Mouse (Mus musculus) midbrain, embryonic 14.5 days (tissue): ENCODE results near the gene Arhgef16. TPM values are rescaled to one million over a fixed set of nuclear protein-coding genes. Genes with fewer than 3 reads are reported as not detected.

ENCODE experiments used
- ATAC-seq: fragments of 200-750 bp; cut with Nextera tagmentation; 2 replicates; pipeline ENCODE4 v1.8.0; 2017; ENCODE audit warnings: moderate number of reproducible peaks, moderate library complexity; ENCODE audit not compliant: low FRiP score, low TSS enrichment
- DNase-seq: peaks from one replicate; pipeline ENCODE4 v3.0.0-alpha.2; 2015
- H3K27ac ChIP-seq: fragments of 300-500 bp; sonication (generic); replicated peaks from 2 replicates; pipeline ENCODE4 v1.5.1; 2014; ENCODE audit warnings: mild to moderate bottlenecking, low read depth, low read length, moderate library complexity
- H3K27me3 ChIP-seq: fragments of 300-500 bp; sonication (generic); 2 replicates; pipeline ENCODE4 v1.6.1; 2014; ENCODE audit warnings: low read length, control low read depth, mixed read lengths; ENCODE audit not compliant: control insufficient read depth, insufficient read depth
- H3K36me3 ChIP-seq: fragments of 300-500 bp; sonication (generic); 2 replicates; pipeline ENCODE4 v1.6.1; 2014; ENCODE audit warnings: low read length, control low read depth; ENCODE audit not compliant: control insufficient read depth, insufficient read depth
- H3K4me1 ChIP-seq: fragments of 300-500 bp; sonication (generic); 2 replicates; pipeline ENCODE4 v1.6.1; 2014; ENCODE audit warnings: mild to moderate bottlenecking, antibody characterized with exemption, low read length, control low read depth; ENCODE audit not compliant: control insufficient read depth, insufficient read depth
- H3K4me2 ChIP-seq: fragments of 300-500 bp; sonication (generic); 2 replicates; pipeline ENCODE4 v1.6.1; 2014; ENCODE audit warnings: mild to moderate bottlenecking, low read length, moderate library complexity
- H3K4me3 ChIP-seq: fragments of 300-500 bp; sonication (generic); replicated peaks from 2 replicates; pipeline ENCODE4 v1.5.1; 2014; ENCODE audit warnings: low read depth, low read length
- H3K9ac ChIP-seq: fragments of 300-500 bp; sonication (generic); replicated peaks from 2 replicates; pipeline ENCODE4 v1.6.1; 2014; ENCODE audit warnings: mild to moderate bottlenecking, low read length, moderate library complexity
- H3K9me3 ChIP-seq: fragments of 300-500 bp; sonication (generic); 2 replicates; pipeline ENCODE4 v1.6.1; 2016; ENCODE audit warnings: low read length, control low read depth, mixed read lengths; ENCODE audit not compliant: control insufficient read depth
- WGBS: fragments of 180-500 bp; shearing (Covaris S2); extraction: QIAGEN DNeasy Blood & Tissue Kit; methylation state at CpG from one replicate; pipeline ENCODE4 v1.1.7; 2014; 5-methylcytosine and 5-hydroxymethylcytosine counted together
- polyA plus RNA-seq: library from polyadenylated mRNA; unstranded; fragments of >200 nt; fragmentation: Nextera tagmentation; extraction: Ambion mirVana; gene quantifications from 2 replicates; pipeline ENCODE4 v1.2.1, GENCODE M21; 2014

Arhgef16 gene
- polyA plus RNA-seq, 1 experiment from 2014 or later, result 0.74 TPM

DNA sequence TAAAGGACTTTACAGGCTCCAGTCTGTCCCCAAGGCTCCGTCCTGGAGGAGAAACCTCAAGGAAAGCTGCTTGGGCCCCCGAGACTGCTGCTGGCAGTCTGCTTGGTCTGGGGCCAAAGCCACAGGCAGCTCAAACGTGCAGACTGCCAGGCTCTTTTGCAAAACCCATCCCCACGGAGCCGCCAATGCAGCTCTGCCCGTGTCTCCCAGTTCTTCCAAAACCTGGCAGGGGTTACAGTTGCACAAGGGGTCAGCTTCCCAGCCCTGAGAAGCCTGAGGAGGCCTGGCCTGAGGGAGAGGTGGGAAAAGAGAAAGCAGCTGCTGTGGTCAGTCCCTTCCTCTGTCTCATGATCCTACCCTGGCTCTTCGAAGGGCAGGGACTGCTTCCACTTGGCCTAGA lies 56.1 kb downstream of the Arhgef16 start:
- Histone ChIP-seq H3K9ac (no peak overlapping the region), H3K27ac (no peak overlapping the region), H3K9me3 (no peaks in the 10 kb centered on the region), H3K4me2 (no peak overlapping the region), H3K27me3 (no peaks in the 10 kb centered on the region), H3K4me3 (no peak overlapping the region), H3K4me1 (no peaks in the 10 kb centered on the region), H3K36me3 (no peaks in the 10 kb centered on the region)
- no peak for ATAC-seq
- DNase-seq, result no peak
- WGBS, result 80% methylated on average over 7 of the region's 7 CpGs

DNA sequence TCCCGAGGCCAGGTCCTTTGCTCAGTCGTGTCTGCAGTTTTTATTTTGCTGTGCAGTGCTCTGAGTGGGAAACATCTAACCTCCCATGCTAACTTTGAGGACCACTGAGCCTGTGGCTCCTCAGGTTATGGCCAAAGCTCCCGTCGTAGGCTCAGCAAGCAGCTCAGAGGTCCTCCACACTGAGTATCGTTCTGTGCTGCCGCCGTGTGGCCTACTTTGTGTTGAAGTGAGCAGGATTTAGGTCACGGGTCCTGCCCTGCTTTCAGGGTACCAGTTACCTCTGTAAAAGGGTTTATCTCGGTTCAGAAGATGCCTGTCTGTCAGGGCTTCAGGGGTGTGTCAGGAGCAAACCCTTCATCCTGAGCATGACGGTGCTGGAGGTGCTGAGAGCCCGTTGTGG lies 60.9 kb downstream of the Arhgef16 start:
- Histone ChIP-seq H3K27ac (no peak overlapping the region), H3K9ac (no peak overlapping the region), H3K9me3 (no peaks in the 10 kb centered on the region), H3K4me2 (no peak overlapping the region), H3K27me3 (no peaks in the 10 kb centered on the region), H3K36me3 (no peaks in the 10 kb centered on the region), H3K4me3 (no peak overlapping the region), H3K4me1 (peaks cover 11% of the 10 kb centered on the region)
- no peak for DNase-seq
- ATAC-seq, result no peak
- 57% methylated on average over 11 of the region's 11 CpGs for WGBS

DNA sequence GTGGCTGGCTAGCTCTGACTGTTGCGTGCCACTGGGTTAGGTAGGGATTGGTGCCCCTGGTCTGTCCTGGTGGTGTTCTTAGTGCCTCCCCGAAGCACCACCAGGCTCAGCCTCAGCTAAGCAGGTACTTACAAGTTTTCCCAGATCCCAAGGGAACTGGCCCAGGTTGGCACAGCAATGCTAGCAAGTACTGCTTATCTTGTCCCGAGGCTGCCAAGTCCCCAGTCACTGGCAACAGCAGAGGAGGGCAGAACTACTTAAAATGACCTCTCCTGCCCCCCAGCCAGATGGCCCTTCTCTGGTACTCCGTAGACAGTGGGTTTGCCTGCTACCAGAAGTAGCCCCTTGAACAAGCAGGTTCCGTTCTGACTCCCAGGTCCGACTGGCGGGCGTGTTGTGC lies 62.3 kb downstream of the Arhgef16 start:
- H3K36me3 ChIP-seq, result no peaks in the 10 kb centered on the region
- no peaks in the 10 kb centered on the region for H3K27me3 ChIP-seq
- no peak overlapping the region for H3K4me2 ChIP-seq
- H3K9ac ChIP-seq, result no peak overlapping the region
- DNase-seq (no peak), ATAC-seq (no peak)
- no peak overlapping the region for H3K27ac ChIP-seq
- H3K4me1 ChIP-seq, result peaks cover 11% of the 10 kb centered on the region
- 88% methylated on average over 8 of the region's 8 CpGs for WGBS
- H3K9me3 ChIP-seq, result no peaks in the 10 kb centered on the region
- H3K4me3 ChIP-seq, result no peak overlapping the region

DNA sequence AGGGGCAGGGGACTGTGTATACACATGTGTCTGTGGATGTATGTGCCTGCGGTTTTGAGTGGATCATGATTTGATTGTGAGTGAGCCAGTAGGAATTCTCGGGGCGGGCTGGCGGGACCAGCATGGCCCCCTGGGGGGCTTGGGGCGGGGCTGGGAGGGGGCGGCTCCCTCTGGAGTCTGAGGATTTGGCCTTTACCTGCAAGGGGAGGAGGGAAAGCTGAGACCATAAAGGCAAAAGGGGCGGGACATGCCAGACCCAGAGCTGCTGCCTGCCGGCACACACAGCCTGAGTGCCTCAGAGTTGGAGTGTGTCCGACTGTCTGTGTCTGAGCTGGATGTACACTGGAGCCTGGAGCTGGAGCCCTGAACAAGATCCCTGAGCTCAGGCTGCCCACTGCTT lies 64.2 kb downstream of the Arhgef16 start:
- no peaks in the 10 kb centered on the region for H3K36me3 ChIP-seq
- 3% methylated on average over 9 of the region's 9 CpGs for WGBS
- no peaks in the 10 kb centered on the region for H3K9me3 ChIP-seq
- H3K4me1 ChIP-seq, result peaks cover 11% of the 10 kb centered on the region
- 0 out of 2 replicates have a peak overlapping the region, but pooled peaks have one; percentile 1 for H3K4me3 ChIP-seq
- DNase-seq (peak; percentile 45), ATAC-seq (peak; percentile 46; the same call in 1 of the 2 replicates)
- H3K9ac ChIP-seq, result no peak overlapping the region; the same call in 1 of the 2 replicates
- no peaks in the 10 kb centered on the region for H3K27me3 ChIP-seq
- peak overlapping the region; percentile 40 for H3K4me2 ChIP-seq
- no peak overlapping the region for H3K27ac ChIP-seq

DNA sequence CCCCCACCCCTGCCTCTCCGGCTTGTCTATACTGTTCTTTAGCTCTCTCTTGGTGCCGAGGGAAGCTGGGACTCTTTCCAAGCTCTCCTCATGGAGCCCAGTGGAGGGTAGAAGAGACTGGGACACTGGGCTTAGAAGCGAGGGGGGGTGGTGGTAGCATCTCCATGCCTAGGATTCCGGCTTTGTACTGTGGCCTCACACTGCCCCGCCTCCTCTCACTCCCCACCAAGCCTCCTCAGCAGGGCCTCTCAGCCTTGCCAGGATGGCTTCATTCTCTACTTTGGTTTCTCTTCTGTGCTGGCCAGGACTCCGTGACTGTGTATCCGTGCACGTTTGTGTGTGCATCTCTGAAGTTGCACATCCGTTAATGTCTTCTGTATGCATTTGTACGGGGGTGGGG lies 64.6 kb downstream of the Arhgef16 start:
- H3K4me3 ChIP-seq, result no peak overlapping the region
- ATAC-seq (0 out of 2 replicates have a peak, but pooled peaks have one; percentile 27), DNase-seq (peak; percentile 51)

DNA sequence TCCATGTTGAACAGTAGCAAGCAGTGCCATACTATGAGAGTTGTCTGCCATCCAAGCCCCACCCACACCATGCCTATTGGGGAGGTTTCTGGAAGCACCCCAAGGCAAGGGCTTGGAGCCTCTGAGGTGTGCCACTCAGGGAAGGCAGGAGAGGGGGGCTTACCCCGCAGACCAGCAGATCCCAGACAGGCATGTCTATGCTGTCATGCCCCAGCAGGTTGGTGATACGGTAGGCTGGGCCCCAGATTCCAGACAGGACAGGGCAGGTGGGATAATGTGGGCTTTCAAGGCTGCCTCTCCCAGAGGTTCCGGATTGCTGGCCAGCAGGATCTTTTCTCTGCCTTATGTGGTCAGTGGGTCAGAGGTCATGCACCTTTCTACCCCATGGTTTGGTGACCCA lies 65.5 kb downstream of the Arhgef16 start:
- ATAC-seq (no peak), DNase-seq (no peak)
- H3K4me3 ChIP-seq, result no peak overlapping the region
- no peaks in the 10 kb centered on the region for H3K27me3 ChIP-seq
- no peak overlapping the region for H3K9ac ChIP-seq
- H3K36me3 ChIP-seq, result no peaks in the 10 kb centered on the region
- WGBS, result 44% methylated on average over 3 of the region's 3 CpGs
- H3K27ac ChIP-seq, result no peak overlapping the region
- no peaks in the 10 kb centered on the region for H3K9me3 ChIP-seq
- H3K4me2 ChIP-seq, result no peak overlapping the region
- H3K4me1 ChIP-seq, result peaks cover 11% of the 10 kb centered on the region

More for the DNA sequence above, 64.6 kb downstream of the Arhgef16 start:
- Histone ChIP-seq H3K36me3 (no peaks in the 10 kb centered on the region), H3K4me1 (peaks cover 11% of the 10 kb centered on the region), H3K27ac (no peak overlapping the region), H3K9me3 (no peaks in the 10 kb centered on the region), H3K4me2 (peak overlapping the region; percentile 40), H3K27me3 (no peaks in the 10 kb centered on the region), H3K9ac (no peak overlapping the region; the same call in 1 of the 2 replicates)
- 4% methylated on average over 10 of the region's 10 CpGs for WGBS

GRCm38 (mm10) chr4:154232295-154232694 lies 69.2 kb downstream of the Arhgef16 start:
- Histone ChIP-seq H3K36me3 (no peaks in the 10 kb centered on the region), H3K9ac (no peak overlapping the region), H3K9me3 (no peaks in the 10 kb centered on the region), H3K4me2 (no peak overlapping the region), H3K27ac (no peak overlapping the region), H3K27me3 (no peaks in the 10 kb centered on the region), H3K4me1 (peaks cover 8% of the 10 kb centered on the region), H3K4me3 (no peak overlapping the region)
- DNase-seq (no peak), ATAC-seq (no peak)
- WGBS, result 82% methylated on average over 4 of the region's 4 CpGs

DNA sequence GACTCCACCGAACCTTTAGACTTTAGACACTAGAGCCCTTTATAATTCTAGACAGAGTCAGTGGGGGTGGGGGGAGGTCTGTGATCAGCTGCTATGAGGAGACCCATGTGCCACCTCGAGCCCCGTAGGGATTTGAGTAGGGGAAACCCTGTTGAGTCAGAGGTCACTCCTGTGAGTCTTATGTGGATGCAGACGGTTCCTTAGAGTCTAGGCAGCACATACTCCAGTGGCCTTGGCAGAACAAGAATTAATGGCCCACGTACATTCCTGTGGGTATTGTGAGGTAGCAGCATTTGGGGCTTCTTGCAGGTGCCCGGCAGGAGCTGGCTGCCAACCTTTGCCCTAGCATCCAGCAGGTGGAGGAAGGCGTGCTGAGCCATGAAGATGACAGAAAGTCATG lies 70.1 kb downstream of the Arhgef16 start:
- Histone ChIP-seq H3K36me3 (no peaks in the 10 kb centered on the region), H3K27ac (no peak overlapping the region), H3K27me3 (no peaks in the 10 kb centered on the region), H3K4me3 (no peak overlapping the region), H3K4me1 (no peaks in the 10 kb centered on the region), H3K9ac (no peak overlapping the region), H3K9me3 (no peaks in the 10 kb centered on the region), H3K4me2 (no peak overlapping the region)
- DNase-seq (no peak), ATAC-seq (no peak)
- WGBS, result 87% methylated on average over 7 of the region's 7 CpGs

DNA sequence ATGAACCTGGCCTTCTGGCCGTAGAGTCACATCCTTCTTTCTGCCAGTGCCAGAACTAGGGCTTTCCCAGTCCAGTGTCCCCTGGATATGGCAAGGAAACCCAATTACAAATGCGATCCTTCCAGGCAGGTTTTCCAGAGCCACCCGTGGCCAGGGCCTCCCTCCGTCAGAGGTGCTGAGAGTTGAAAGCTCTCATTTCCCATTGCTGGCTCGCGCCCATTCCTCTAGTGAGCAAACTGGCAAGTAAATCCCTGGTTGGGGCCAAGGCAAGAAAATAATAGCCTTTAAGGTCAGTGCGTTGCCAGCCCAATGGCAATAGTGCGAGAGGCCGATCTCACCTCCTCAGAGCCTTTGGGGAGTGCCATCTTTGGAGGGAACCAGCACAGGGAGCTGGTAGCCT lies 71.9 kb downstream of the Arhgef16 start:
- Histone ChIP-seq H3K27me3 (no peaks in the 10 kb centered on the region), H3K9me3 (no peaks in the 10 kb centered on the region), H3K4me2 (no peak overlapping the region), H3K27ac (no peak overlapping the region), H3K9ac (no peak overlapping the region), H3K36me3 (no peaks in the 10 kb centered on the region), H3K4me1 (no peaks in the 10 kb centered on the region), H3K4me3 (no peak overlapping the region)
- no peak for ATAC-seq
- WGBS, result 93% methylated on average over 9 of the region's 9 CpGs
- no peak for DNase-seq
